Mouse (Mus musculus): ENCODE measurements around the gene Gm20390. TPM values are rescaled to one million over a fixed set of nuclear protein-coding genes. Genes with fewer than 3 reads are reported as not detected.
A peak's percentile ranks its signal among the peaks of the same experiment; 100 is the strongest.

The Gm20390 gene
- polyA plus RNA-seq (2016; fragmentation: Nextera tagmentation; extraction: Ambion mirVana): 532 and 553 TPM in 2 replicates

GRCm38 (mm10) chr11:93968005-93968847 is at the start of gene Gm20390, which contains the start of gene Nme1:
Gene Gm20390 (minus strand): TSS chr11:93968293.
Gene Nme1 (minus strand): TSS chr11:93968521.
- Histone ChIP-seq H3K36me3 (replicated peaks) (peaks cover 31% of the 10 kb centered on the region), H3K27ac (replicated peaks) (peak within 1 kb of the TSS; percentile 92), H3K9me3 (no peaks in the 10 kb centered on the region), H3K4me1 (peaks cover 20% of the 10 kb centered on the region), H3K4me3 (peak within 1 kb of the TSS; percentile 86), H3K27me3 (replicated peaks; ENCODE audit: low read depth, poor library complexity, severe bottlenecking) (no peaks in the 10 kb centered on the region)
- DNase-seq (ENCODE audit: low spot score): peak; percentile 97
- under 1% methylated on average over 40 of the region's 40 CpGs for WGBS

GRCm38 (mm10) chr11:94003346-94003745 is 35.3 kb upstream of the Gm20390 start:
- Histone ChIP-seq H3K27ac (replicated peaks) (no peak overlapping the region), H3K27me3 (replicated peaks; ENCODE audit: low read depth, poor library complexity, severe bottlenecking) (no peaks in the 10 kb centered on the region), H3K9me3 (no peaks in the 10 kb centered on the region), H3K36me3 (replicated peaks) (peaks cover 8% of the 10 kb centered on the region; the same call in 1 of the 2 replicates), H3K4me3 (no peak overlapping the region), H3K4me1 (no peaks in the 10 kb centered on the region)
- 89% methylated on average over 2 of the region's 2 CpGs for WGBS
- DNase-seq (ENCODE audit: low spot score): no peak

GRCm38 (mm10) chr11:93999276-93999675 is 31.2 kb upstream of the Gm20390 start:
- peaks cover 8% of the 10 kb centered on the region; the same call in 1 of the 2 replicates for H3K36me3 ChIP-seq (replicated peaks)
- no peak overlapping the region for H3K4me3 ChIP-seq
- no peak for DNase-seq (ENCODE audit: low spot score)
- H3K27me3 ChIP-seq (replicated peaks; ENCODE audit: low read depth, poor library complexity, severe bottlenecking): no peaks in the 10 kb centered on the region
- H3K27ac ChIP-seq (replicated peaks): no peak overlapping the region
- H3K9me3 ChIP-seq: no peaks in the 10 kb centered on the region
- peaks cover 25% of the 10 kb centered on the region for H3K4me1 ChIP-seq

- H3K4me1 ChIP-seq: peaks cover 25% of the 10 kb centered on the region
- H3K36me3 ChIP-seq (replicated peaks): peaks cover 1% of the 10 kb centered on the region; the same call in 1 of the 2 replicates
- no peak for DNase-seq (ENCODE audit: low spot score)
- no peak overlapping the region for H3K27ac ChIP-seq (replicated peaks)
- H3K27me3 ChIP-seq (replicated peaks; ENCODE audit: low read depth, poor library complexity, severe bottlenecking): no peaks in the 10 kb centered on the region
- no peaks in the 10 kb centered on the region for H3K9me3 ChIP-seq
- WGBS: 41% methylated on average over 13 of the region's 13 CpGs
- peak overlapping the region; percentile 78 for H3K4me3 ChIP-seq
Observed at GRCm38 (mm10) chr11:93997141-93997775, 29.2 kb upstream of the Gm20390 start.

GRCm38 (mm10) chr11:93996306-93997140 is 28.4 kb upstream of the Gm20390 start:
- Histone ChIP-seq H3K36me3 (replicated peaks) (no peaks in the 10 kb centered on the region), H3K9me3 (no peaks in the 10 kb centered on the region), H3K4me1 (peaks cover 25% of the 10 kb centered on the region), H3K27me3 (replicated peaks; ENCODE audit: low read depth, poor library complexity, severe bottlenecking) (no peaks in the 10 kb centered on the region), H3K4me3 (peak overlapping the region; percentile 78), H3K27ac (replicated peaks) (peak overlapping the region; percentile 92)
- under 1% methylated on average over 58 of the region's 58 CpGs for WGBS
- DNase-seq (ENCODE audit: low spot score): no peak

GRCm38 (mm10) chr11:93995720-93996305 is 27.7 kb upstream of the Gm20390 start, which contains the start of gene Spag9:
Gene Spag9 (plus strand): TSS chr11:93996091.
- under 1% methylated on average over 70 of the region's 70 CpGs for WGBS
- Histone ChIP-seq H3K4me1 (peaks cover 25% of the 10 kb centered on the region), H3K36me3 (replicated peaks) (no peaks in the 10 kb centered on the region), H3K9me3 (no peaks in the 10 kb centered on the region), H3K27ac (replicated peaks) (peak within 1 kb of the TSS; percentile 92), H3K4me3 (peak within 1 kb of the TSS; percentile 78), H3K27me3 (replicated peaks; ENCODE audit: low read depth, poor library complexity, severe bottlenecking) (no peaks in the 10 kb centered on the region)
- peak; percentile 97 for DNase-seq (ENCODE audit: low spot score)

- peak overlapping the region; percentile 78 for H3K4me3 ChIP-seq
- WGBS: 9% methylated on average over 15 of the region's 15 CpGs
- DNase-seq (ENCODE audit: low spot score): peak; percentile 47
Observed at GRCm38 (mm10) chr11:93995111-93995719, 27.1 kb upstream of the Gm20390 start.

GRCm38 (mm10) chr11:93994531-93994930 is 26.4 kb upstream of the Gm20390 start:
- H3K27me3 ChIP-seq (replicated peaks; ENCODE audit: low read depth, poor library complexity, severe bottlenecking): no peaks in the 10 kb centered on the region
- peak overlapping the region; percentile 78 for H3K4me3 ChIP-seq
- DNase-seq (ENCODE audit: low spot score): no peak
- H3K4me1 ChIP-seq: peaks cover 25% of the 10 kb centered on the region
- peak overlapping the region; percentile 92 for H3K27ac ChIP-seq (replicated peaks)
- no peaks in the 10 kb centered on the region for H3K9me3 ChIP-seq
- no peaks in the 10 kb centered on the region for H3K36me3 ChIP-seq (replicated peaks)
- WGBS: 62% methylated on average over 5 of the region's 5 CpGs

More at GRCm38 (mm10) chr11:93995111-93995719, 27.1 kb upstream of the Gm20390 start:
- peak overlapping the region; percentile 92 for H3K27ac ChIP-seq (replicated peaks)
- no peaks in the 10 kb centered on the region for H3K36me3 ChIP-seq (replicated peaks)
- H3K4me1 ChIP-seq: peaks cover 25% of the 10 kb centered on the region
- H3K27me3 ChIP-seq (replicated peaks; ENCODE audit: low read depth, poor library complexity, severe bottlenecking): no peaks in the 10 kb centered on the region
- H3K9me3 ChIP-seq: no peaks in the 10 kb centered on the region

- H3K27ac ChIP-seq (replicated peaks): 0 out of 2 replicates have a peak overlapping the region, but pooled peaks have one; percentile 35
- DNase-seq (ENCODE audit: low spot score): no peak
- no peaks in the 10 kb centered on the region for H3K4me1 ChIP-seq
- 68% methylated on average over 12 of the region's 12 CpGs for WGBS
- no peak overlapping the region for H3K4me3 ChIP-seq
- no peaks in the 10 kb centered on the region for H3K27me3 ChIP-seq (replicated peaks; ENCODE audit: low read depth, poor library complexity, severe bottlenecking)
- no peaks in the 10 kb centered on the region for H3K36me3 ChIP-seq (replicated peaks)
- no peaks in the 10 kb centered on the region for H3K9me3 ChIP-seq
Observed at GRCm38 (mm10) chr11:93988328-93989062, 20.4 kb upstream of the Gm20390 start.

GRCm38 (mm10) chr11:93987625-93988327 is 19.7 kb upstream of the Gm20390 start:
- Histone ChIP-seq H3K36me3 (replicated peaks) (no peaks in the 10 kb centered on the region), H3K27ac (replicated peaks) (peak overlapping the region; percentile 35; the same call in 1 of the 2 replicates), H3K9me3 (no peaks in the 10 kb centered on the region), H3K4me3 (no peak overlapping the region), H3K27me3 (replicated peaks; ENCODE audit: low read depth, poor library complexity, severe bottlenecking) (no peaks in the 10 kb centered on the region), H3K4me1 (no peaks in the 10 kb centered on the region)
- WGBS: 72% methylated on average over 8 of the region's 8 CpGs
- DNase-seq (ENCODE audit: low spot score): no peak
